Mouse (Mus musculus): Measurements from ENCODE around the gene Ciao2b. TPM values are rescaled to one million over a fixed set of nuclear protein-coding genes. Genes with fewer than 3 reads are reported as not detected.

The Ciao2b gene
- polyA plus RNA-seq, 1 experiment from 2014 or later, result 87.9 TPM

- Histone ChIP-seq H3K36me3 (ENCODE audit: control insufficient read depth, insufficient read depth, low read length) (peaks cover 26% of the 10 kb centered on the region), H3K4me2 (ENCODE audit: low read depth, low read length) (no peak overlapping the region), H3K27me3 (replicated peaks; ENCODE audit: control insufficient read depth, insufficient read depth, low read length) (no peaks in the 10 kb centered on the region), H3K27ac (replicated peaks; ENCODE audit: low read depth, low read length) (no peak overlapping the region), H3K9ac (ENCODE audit: low read depth, low read length) (no peak overlapping the region), H3K4me1 (ENCODE audit: control insufficient read depth, insufficient read depth, low read length) (peaks cover 11% of the 10 kb centered on the region), H3K4me3 (ENCODE audit: low read depth, low read length) (no peak overlapping the region), H3K9me3 (ENCODE audit: control insufficient read depth, low read length) (no peaks in the 10 kb centered on the region)
- WGBS, result 90% methylated on average over 6 of the region's 6 CpGs
- no peak for ATAC-seq (ENCODE audit: low read depth)
- no peak for DNase-seq (ENCODE audit: low spot score)
Measured at GRCm38 (mm10) chr8:104638010-104638409, 3.8 kb downstream of the Ciao2b start.

DNA sequence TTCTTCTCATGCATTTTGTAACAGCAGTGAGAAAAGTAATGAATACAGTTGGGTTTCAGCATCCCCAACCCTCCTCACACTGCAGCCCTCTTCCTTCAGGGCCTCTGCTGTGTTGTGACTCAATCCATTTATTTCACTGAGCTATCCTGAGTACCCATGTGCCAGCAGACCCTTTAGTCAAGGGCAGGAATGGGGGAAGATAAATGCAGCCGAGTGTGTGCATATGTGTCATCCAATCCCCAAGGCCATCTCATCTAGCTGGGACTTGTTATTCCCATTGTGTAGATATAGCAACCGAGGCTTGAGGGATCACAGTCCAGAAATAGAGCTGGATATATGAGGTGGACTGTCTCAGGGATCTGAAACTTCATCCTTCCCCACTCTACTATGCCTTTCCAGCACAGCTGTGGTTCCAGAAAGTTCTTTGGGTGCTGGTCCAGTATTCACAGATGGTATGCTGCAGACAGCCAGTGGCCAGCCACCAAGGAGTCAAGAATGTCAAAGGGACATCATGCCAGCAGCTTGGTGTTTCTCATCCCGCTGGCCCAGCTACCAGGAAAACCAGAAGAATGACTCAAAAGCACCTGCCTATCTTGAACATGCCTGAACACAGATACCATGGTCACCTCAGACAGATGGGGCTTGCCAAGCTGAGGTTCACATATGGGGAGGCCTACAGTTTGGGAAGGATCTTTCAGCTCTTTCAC is 6.6 kb downstream of the Ciao2b start:
- ATAC-seq (ENCODE audit: low read depth) (no peak), DNase-seq (ENCODE audit: low spot score) (no peak)
- Histone ChIP-seq H3K36me3 (ENCODE audit: control insufficient read depth, insufficient read depth, low read length) (peaks cover 26% of the 10 kb centered on the region), H3K4me2 (ENCODE audit: low read depth, low read length) (no peak overlapping the region), H3K27ac (replicated peaks; ENCODE audit: low read depth, low read length) (no peak overlapping the region), H3K9ac (ENCODE audit: low read depth, low read length) (no peak overlapping the region), H3K4me3 (ENCODE audit: low read depth, low read length) (no peak overlapping the region), H3K9me3 (ENCODE audit: control insufficient read depth, low read length) (no peaks in the 10 kb centered on the region), H3K4me1 (ENCODE audit: control insufficient read depth, insufficient read depth, low read length) (0 out of 2 replicates have a peak, but pooled peaks cover 4% of the 10 kb centered on the region), H3K27me3 (replicated peaks; ENCODE audit: control insufficient read depth, insufficient read depth, low read length) (peaks cover 11% of the 10 kb centered on the region)
- WGBS, result 96% methylated on average over 3 of the region's 3 CpGs

- H3K4me2 ChIP-seq (ENCODE audit: low read depth, low read length), result no peak overlapping the region
- no peak overlapping the region for H3K27ac ChIP-seq (replicated peaks; ENCODE audit: low read depth, low read length)
- H3K4me1 ChIP-seq (ENCODE audit: control insufficient read depth, insufficient read depth, low read length), result 0 out of 2 replicates have a peak, but pooled peaks cover 4% of the 10 kb centered on the region
- H3K4me3 ChIP-seq (ENCODE audit: low read depth, low read length), result no peak overlapping the region
- ATAC-seq (ENCODE audit: low read depth) (no peak), DNase-seq (ENCODE audit: low spot score) (no peak)
- no peak overlapping the region for H3K9ac ChIP-seq (ENCODE audit: low read depth, low read length)
- H3K9me3 ChIP-seq (ENCODE audit: control insufficient read depth, low read length), result no peaks in the 10 kb centered on the region
- H3K36me3 ChIP-seq (ENCODE audit: control insufficient read depth, insufficient read depth, low read length), result 0 out of 2 replicates have a peak, but pooled peaks cover 9% of the 10 kb centered on the region
- H3K27me3 ChIP-seq (replicated peaks; ENCODE audit: control insufficient read depth, insufficient read depth, low read length), result peaks cover 13% of the 10 kb centered on the region
- WGBS, result 54% methylated on average over 9 of the region's 9 CpGs
Measured at GRCm38 (mm10) chr8:104633156-104633744, 8.5 kb downstream of the Ciao2b start.

GRCm38 (mm10) chr8:104632486-104632885 is 9.3 kb downstream of the Ciao2b start:
- H3K4me2 ChIP-seq (ENCODE audit: low read depth, low read length), result no peak overlapping the region

GRCm38 (mm10) chr8:104631975-104632374 is 9.8 kb downstream of the Ciao2b start:
- H3K36me3 ChIP-seq (ENCODE audit: control insufficient read depth, insufficient read depth, low read length), result 0 out of 2 replicates have a peak, but pooled peaks cover 2% of the 10 kb centered on the region
- ATAC-seq (ENCODE audit: low read depth), result no peak
- 0 out of 2 replicates have a peak, but pooled peaks cover 4% of the 10 kb centered on the region for H3K4me1 ChIP-seq (ENCODE audit: control insufficient read depth, insufficient read depth, low read length)
- no peak overlapping the region for H3K9ac ChIP-seq (ENCODE audit: low read depth, low read length)
- H3K27ac ChIP-seq (replicated peaks; ENCODE audit: low read depth, low read length), result peak overlapping the region; percentile 41
- peak overlapping the region; percentile 66; the same call in 1 of the 2 replicates for H3K4me2 ChIP-seq (ENCODE audit: low read depth, low read length)
- WGBS, result 30% methylated on average over 5 of the region's 5 CpGs
- no peaks in the 10 kb centered on the region for H3K9me3 ChIP-seq (ENCODE audit: control insufficient read depth, low read length)
- DNase-seq (ENCODE audit: low spot score), result peak; percentile 12
- peaks cover 13% of the 10 kb centered on the region for H3K27me3 ChIP-seq (replicated peaks; ENCODE audit: control insufficient read depth, insufficient read depth, low read length)
- H3K4me3 ChIP-seq (ENCODE audit: low read depth, low read length), result peak overlapping the region; percentile 38; the same call in 1 of the 2 replicates

More at GRCm38 (mm10) chr8:104632486-104632885, 9.3 kb downstream of the Ciao2b start:
- Histone ChIP-seq H3K9me3 (ENCODE audit: control insufficient read depth, low read length) (no peaks in the 10 kb centered on the region), H3K4me1 (ENCODE audit: control insufficient read depth, insufficient read depth, low read length) (0 out of 2 replicates have a peak, but pooled peaks cover 4% of the 10 kb centered on the region), H3K27me3 (replicated peaks; ENCODE audit: control insufficient read depth, insufficient read depth, low read length) (peaks cover 13% of the 10 kb centered on the region), H3K4me3 (ENCODE audit: low read depth, low read length) (no peak overlapping the region), H3K9ac (ENCODE audit: low read depth, low read length) (no peak overlapping the region), H3K36me3 (ENCODE audit: control insufficient read depth, insufficient read depth, low read length) (0 out of 2 replicates have a peak, but pooled peaks cover 4% of the 10 kb centered on the region), H3K27ac (replicated peaks; ENCODE audit: low read depth, low read length) (no peak overlapping the region)
- 60% methylated on average over 6 of the region's 6 CpGs for WGBS
- no peak for ATAC-seq (ENCODE audit: low read depth)
- no peak for DNase-seq (ENCODE audit: low spot score)

DNA sequence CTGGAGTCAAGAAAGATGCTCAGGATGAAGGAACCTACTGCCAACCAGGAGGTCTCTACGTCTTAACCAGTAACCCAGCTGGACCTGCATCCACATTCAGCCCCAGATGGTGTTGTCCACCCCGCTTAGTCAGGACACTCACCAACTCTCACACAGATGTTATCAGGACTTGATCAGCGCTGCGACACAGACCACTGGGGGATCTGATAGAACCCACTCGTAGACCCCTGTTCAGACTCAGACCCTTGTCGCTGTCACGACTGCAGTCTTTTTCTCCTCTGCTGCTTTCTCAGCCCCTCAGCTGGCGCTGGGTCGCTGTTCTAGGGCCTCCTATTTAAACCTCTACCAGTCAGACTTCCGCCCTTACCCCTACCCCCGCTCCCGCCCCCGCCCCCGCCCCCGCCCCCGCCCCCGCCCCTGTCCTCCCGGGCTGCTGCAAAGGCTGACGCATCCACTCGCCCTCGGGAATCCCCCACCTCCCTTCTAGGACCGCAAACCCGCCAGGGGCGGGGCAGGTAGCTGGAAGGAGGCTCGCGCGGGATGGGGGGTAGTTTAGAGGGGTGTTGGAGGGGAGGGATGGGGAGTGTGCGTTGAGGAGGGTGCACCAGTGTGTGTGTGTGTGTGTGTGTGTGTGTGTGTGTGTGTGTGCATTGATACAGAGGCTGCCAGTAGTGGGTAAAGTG is 10.6 kb downstream of the Ciao2b start, which contains the start of gene Rrad:
TSS of gene Rrad (minus strand) at position 347 of the 683 bp plus-strand sequence.
- Histone ChIP-seq H3K4me2 (ENCODE audit: low read depth, low read length) (peak within 1 kb of the TSS; percentile 66), H3K4me1 (ENCODE audit: control insufficient read depth, insufficient read depth, low read length) (0 out of 2 replicates have a peak, but pooled peaks cover 4% of the 10 kb centered on the region), H3K36me3 (ENCODE audit: control insufficient read depth, insufficient read depth, low read length) (no peaks in the 10 kb centered on the region), H3K9me3 (ENCODE audit: control insufficient read depth, low read length) (no peaks in the 10 kb centered on the region), H3K9ac (ENCODE audit: low read depth, low read length) (peak within 1 kb of the TSS; percentile 57), H3K4me3 (ENCODE audit: low read depth, low read length) (peak within 1 kb of the TSS; percentile 38), H3K27ac (replicated peaks; ENCODE audit: low read depth, low read length) (peak within 1 kb of the TSS; percentile 41), H3K27me3 (replicated peaks; ENCODE audit: control insufficient read depth, insufficient read depth, low read length) (peaks cover 13% of the 10 kb centered on the region)
- under 1% methylated on average over 21 of the region's 28 CpGs for WGBS
- DNase-seq (ENCODE audit: low spot score) (peak; percentile 80), ATAC-seq (ENCODE audit: low read depth) (peak; percentile 82)

- Histone ChIP-seq H3K27me3 (replicated peaks; ENCODE audit: control insufficient read depth, insufficient read depth, low read length) (peaks cover 13% of the 10 kb centered on the region), H3K4me3 (ENCODE audit: low read depth, low read length) (peak overlapping the region; percentile 38), H3K9ac (ENCODE audit: low read depth, low read length) (peak overlapping the region; percentile 57), H3K4me2 (ENCODE audit: low read depth, low read length) (peak overlapping the region; percentile 66), H3K9me3 (ENCODE audit: control insufficient read depth, low read length) (no peaks in the 10 kb centered on the region), H3K27ac (replicated peaks; ENCODE audit: low read depth, low read length) (no peak overlapping the region), H3K36me3 (ENCODE audit: control insufficient read depth, insufficient read depth, low read length) (no peaks in the 10 kb centered on the region), H3K4me1 (ENCODE audit: control insufficient read depth, insufficient read depth, low read length) (0 out of 2 replicates have a peak, but pooled peaks cover 4% of the 10 kb centered on the region)
- WGBS, result 3% methylated on average over 24 of the region's 36 CpGs
- no peak for DNase-seq (ENCODE audit: low spot score)
- no peak for ATAC-seq (ENCODE audit: low read depth)
Measured at GRCm38 (mm10) chr8:104630574-104630973, 11.2 kb downstream of the Ciao2b start.

GRCm38 (mm10) chr8:104630111-104630479 is 11.7 kb downstream of the Ciao2b start:
- Histone ChIP-seq H3K27ac (replicated peaks; ENCODE audit: low read depth, low read length) (no peak overlapping the region), H3K27me3 (replicated peaks; ENCODE audit: control insufficient read depth, insufficient read depth, low read length) (peaks cover 13% of the 10 kb centered on the region), H3K4me2 (ENCODE audit: low read depth, low read length) (peak overlapping the region; percentile 66), H3K4me1 (ENCODE audit: control insufficient read depth, insufficient read depth, low read length) (0 out of 2 replicates have a peak, but pooled peaks cover 4% of the 10 kb centered on the region), H3K4me3 (ENCODE audit: low read depth, low read length) (peak overlapping the region; percentile 38), H3K9ac (ENCODE audit: low read depth, low read length) (peak overlapping the region; percentile 57; the same call in 1 of the 2 replicates), H3K36me3 (ENCODE audit: control insufficient read depth, insufficient read depth, low read length) (no peaks in the 10 kb centered on the region), H3K9me3 (ENCODE audit: control insufficient read depth, low read length) (no peaks in the 10 kb centered on the region)
- 40% methylated on average over 8 of the region's 8 CpGs for WGBS
- ATAC-seq (ENCODE audit: low read depth) (no peak), DNase-seq (ENCODE audit: low spot score) (no peak)

Data from embryonic facial prominence, embryonic 14.5 days (tissue).